11 mouse cellular contexts compared by ENCODE assay signal in the genomic region with DNA sequence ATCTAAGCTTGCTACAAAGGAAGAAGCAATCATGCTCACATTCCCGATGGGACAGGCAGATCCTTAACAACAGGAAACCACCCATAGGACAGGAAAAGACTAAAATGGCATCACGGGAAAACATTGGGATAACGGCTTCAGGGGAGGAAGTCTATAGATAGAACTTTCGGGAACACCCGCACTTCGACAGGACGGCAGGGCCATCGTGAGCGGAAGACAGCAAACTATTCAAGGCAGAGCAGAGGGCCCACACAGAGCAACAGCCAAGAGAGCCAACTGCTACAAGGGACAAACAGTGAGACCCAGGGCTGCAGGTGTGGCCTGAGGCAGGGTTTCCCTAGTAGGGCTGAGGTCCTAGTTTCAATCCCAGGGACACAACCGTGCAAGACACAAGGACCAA. TPM values are rescaled to one million over a fixed set of nuclear protein-coding genes. Genes with fewer than 3 reads are reported as not detected.
DNase-seq lines count a peak whose midpoint lies in the region; ATAC-seq and TF ChIP-seq lines count a peak whose summit lies in the region.
"Had no signal": no experiment of that assay in that cellular context is flagged by ENCODE, and none has a peak within 500 bp of the region (broad histone marks: within the 10 kb centered on the region; RNA-seq: fewer than 3 reads in every experiment).

No protein-coding gene starts in this region.

- no peak overlapping the region for H3K9ac ChIP-seq in intestine, embryonic 16.5 days (ENCODE audit: low read depth, low read length)
- H3K9ac ChIP-seq in intestine, postnatal 0 days (ENCODE audit: low read depth, low read length), result no peak overlapping the region
- H3K9ac ChIP-seq in kidney, embryonic 14.5 days (ENCODE audit: low read depth, low read length), result no peak overlapping the region
- no peak overlapping the region for H3K9ac ChIP-seq in midbrain, embryonic 15.5 days
- H3K9ac ChIP-seq: hindbrain, embryonic 15.5 days had no signal

- H3K27me3 ChIP-seq in intestine, embryonic 16.5 days (replicated peaks; ENCODE audit: control insufficient read depth, insufficient read depth, low read length), result no peaks in the 10 kb centered on the region
- H3K27me3 ChIP-seq in intestine, postnatal 0 days (replicated peaks; ENCODE audit: control insufficient read depth, insufficient read depth, low read length), result no peaks in the 10 kb centered on the region
- H3K27me3 ChIP-seq in heart, embryonic 10.5 days (ENCODE audit: insufficient read depth, poor library complexity, severe bottlenecking), result no peaks in the 10 kb centered on the region
- no peaks in the 10 kb centered on the region for H3K27me3 ChIP-seq in kidney, embryonic 14.5 days (ENCODE audit: control insufficient read depth, insufficient read depth, low read length)
- H3K27me3 ChIP-seq in midbrain, embryonic 15.5 days (replicated peaks), result no peaks in the 10 kb centered on the region
- H3K27me3 ChIP-seq: CH12.LX; hindbrain, embryonic 15.5 days had no signal

- no peak for DNase-seq in heart, embryonic 10.5 days (ENCODE audit: low spot score)
- peak; percentile 76 for DNase-seq in lung, postnatal 36 days
- no peak for DNase-seq in layer of hippocampus, postnatal 10 days (ENCODE audit: low spot score in 2 of 2)

- H3K9me3 ChIP-seq in intestine, embryonic 16.5 days (ENCODE audit: control insufficient read depth, low read length), result no peaks in the 10 kb centered on the region
- no peaks in the 10 kb centered on the region for H3K9me3 ChIP-seq in intestine, postnatal 0 days (ENCODE audit: control insufficient read depth)
- no peaks in the 10 kb centered on the region for H3K9me3 ChIP-seq in heart, embryonic 10.5 days
- no peaks in the 10 kb centered on the region for H3K9me3 ChIP-seq in kidney, embryonic 14.5 days (ENCODE audit: control insufficient read depth, low read length)
- H3K9me3 ChIP-seq in midbrain, embryonic 15.5 days, result no peaks in the 10 kb centered on the region
- H3K9me3 ChIP-seq: hindbrain, embryonic 15.5 days; midbrain, embryonic 10.5 days had no signal

- peak overlapping the region; percentile 54; the same call in 1 of the 2 replicates for H3K27ac ChIP-seq in intestine, embryonic 16.5 days (ENCODE audit: low read length)
- H3K27ac ChIP-seq in intestine, postnatal 0 days (ENCODE audit: low read depth, low read length), result no peak overlapping the region
- 0 out of 2 replicates have a peak overlapping the region, but pooled peaks have one; percentile 60 for H3K27ac ChIP-seq in heart, embryonic 10.5 days
- H3K27ac ChIP-seq in kidney, embryonic 14.5 days (ENCODE audit: low read depth, low read length), result peak overlapping the region; percentile 51; the same call in 1 of the 2 replicates
- H3K27ac ChIP-seq in midbrain, embryonic 15.5 days, result no peak overlapping the region
- H3K27ac ChIP-seq: hindbrain, embryonic 15.5 days; midbrain, embryonic 10.5 days had no signal

- H3K4me3 ChIP-seq in intestine, embryonic 16.5 days (ENCODE audit: low read length), result no peak overlapping the region
- no peak overlapping the region for H3K4me3 ChIP-seq in intestine, postnatal 0 days (ENCODE audit: low read depth, low read length)
- H3K4me3 ChIP-seq in heart, embryonic 10.5 days, result no peak overlapping the region
- no peak overlapping the region for H3K4me3 ChIP-seq in kidney, embryonic 14.5 days (ENCODE audit: low read length)
- no peak overlapping the region for H3K4me3 ChIP-seq in midbrain, embryonic 15.5 days
- H3K4me3 ChIP-seq: hindbrain, embryonic 15.5 days; midbrain, embryonic 10.5 days had no signal

- peaks cover 10% of the 10 kb centered on the region; the same call in 1 of the 2 replicates for H3K4me1 ChIP-seq in intestine, embryonic 16.5 days (ENCODE audit: control insufficient read depth, insufficient read depth, low read length)
- H3K4me1 ChIP-seq in intestine, postnatal 0 days (replicated peaks; ENCODE audit: control insufficient read depth, insufficient read depth, low read length), result no peaks in the 10 kb centered on the region; the same call in 1 of the 2 replicates
- peaks cover 21% of the 10 kb centered on the region for H3K4me1 ChIP-seq in heart, embryonic 10.5 days
- H3K4me1 ChIP-seq in kidney, embryonic 14.5 days (ENCODE audit: control insufficient read depth, insufficient read depth, low read length), result peaks cover 18% of the 10 kb centered on the region
- H3K4me1 ChIP-seq in midbrain, embryonic 15.5 days, result no peaks in the 10 kb centered on the region
- H3K4me1 ChIP-seq: hindbrain, embryonic 15.5 days had no signal

- peak; percentile 19; the same call in 1 of the 2 replicates for ATAC-seq in intestine, embryonic 16.5 days
- no peak for ATAC-seq in intestine, postnatal 0 days
- ATAC-seq in kidney, embryonic 14.5 days (ENCODE audit: low FRiP score, low TSS enrichment), result no peak
- no peak for ATAC-seq in erythroid progenitor cell, adult 5-6 weeks (replicated peaks; ENCODE audit: low FRiP score, poor library complexity, severe bottlenecking)
- ATAC-seq in midbrain, embryonic 15.5 days (replicated peaks), result no peak

- H3K36me3 ChIP-seq in intestine, embryonic 16.5 days (ENCODE audit: control insufficient read depth, insufficient read depth, low read length), result peaks cover 9% of the 10 kb centered on the region; the same call in 1 of the 2 replicates
- H3K36me3 ChIP-seq in intestine, postnatal 0 days (ENCODE audit: control insufficient read depth, insufficient read depth), result peaks cover 47% of the 10 kb centered on the region
- H3K36me3 ChIP-seq in heart, embryonic 10.5 days, result peaks cover 39% of the 10 kb centered on the region
- 0 out of 2 replicates have a peak, but pooled peaks cover 3% of the 10 kb centered on the region for H3K36me3 ChIP-seq in kidney, embryonic 14.5 days (ENCODE audit: control insufficient read depth, insufficient read depth, low read length)
- H3K36me3 ChIP-seq in midbrain, embryonic 15.5 days (replicated peaks), result no peaks in the 10 kb centered on the region
- H3K36me3 ChIP-seq: hindbrain, embryonic 15.5 days had no signal

- no peak overlapping the region for H3K4me2 ChIP-seq in intestine, embryonic 16.5 days (ENCODE audit: low read depth, low read length)
- H3K4me2 ChIP-seq in intestine, postnatal 0 days (replicated peaks; ENCODE audit: low read depth), result no peak overlapping the region
- no peak overlapping the region for H3K4me2 ChIP-seq in kidney, embryonic 14.5 days (replicated peaks; ENCODE audit: low read depth, low read length)
- no peak overlapping the region for H3K4me2 ChIP-seq in midbrain, embryonic 15.5 days
- H3K4me2 ChIP-seq: hindbrain, embryonic 15.5 days had no signal

- 76% methylated on average over 10 of the region's 10 CpGs for WGBS in intestine, embryonic 16.5 days
- WGBS in intestine, postnatal 0 days, result 81% methylated on average over 10 of the region's 10 CpGs
- WGBS in heart, embryonic 10.5 days, result 55% methylated on average over 10 of the region's 10 CpGs
- WGBS in kidney, embryonic 14.5 days, result 81% methylated on average over 10 of the region's 10 CpGs
- 86% methylated on average over 10 of the region's 10 CpGs for WGBS in midbrain, embryonic 15.5 days

- TF ChIP-seq CTCF in intestine, postnatal 0 days (IDR thresholded peaks at IDR 0.05; ENCODE audit: low read depth), result no peak

RNA-seq across cellular contexts. Expression of a gene that starts 40.4 kb away (rescaled TPM):
- 15.2 and 16.6 TPM in 2 replicates for polyA plus RNA-seq in intestine, embryonic 16.5 days (2015; fragmentation: Nextera tagmentation; extraction: Ambion mirVana)
- 9.7 and 10.2 TPM in 2 replicates for polyA plus RNA-seq in intestine, postnatal 0 days (2015; fragmentation: Nextera tagmentation; extraction: Ambion mirVana)
- 7.7 and 10.0 TPM in 2 replicates for polyA plus RNA-seq in heart, embryonic 10.5 days (2016; fragmentation: Nextera tagmentation; extraction: Ambion mirVana)
- polyA plus RNA-seq in kidney, embryonic 14.5 days (2014; fragmentation: Nextera tagmentation; extraction: Ambion mirVana), result 10.8 and 14.4 TPM in 2 replicates
- total RNA-seq in erythroid progenitor cell, adult 5-6 weeks (2015; ENCODE audit: low replicate concordance), result 0.42 and 1.4 TPM in 2 replicates
- total RNA-seq in erythroid progenitor cell, adult 5-6 weeks (2017; ENCODE audit: low replicate concordance), result 1.3 and 1.7 TPM in 2 replicates
- 3.9 and 4.0 TPM in 2 replicates for polyA plus RNA-seq in midbrain, embryonic 15.5 days (2015; fragmentation: Nextera tagmentation; extraction: Ambion mirVana)
- 1 to 10 TPM; 6.5 to 8.9 TPM for total RNA-seq in layer of hippocampus, postnatal 10 days (2021)

RNA-seq across cellular contexts. Expression of a gene that starts 40.8 kb away (rescaled TPM):
- 136 and 151 TPM in 2 replicates for polyA plus RNA-seq in intestine, embryonic 16.5 days (2015; fragmentation: Nextera tagmentation; extraction: Ambion mirVana)
- polyA plus RNA-seq in intestine, postnatal 0 days (2015; fragmentation: Nextera tagmentation; extraction: Ambion mirVana), result 116 and 118 TPM in 2 replicates
- 114 and 129 TPM in 2 replicates for polyA plus RNA-seq in heart, embryonic 10.5 days (2016; fragmentation: Nextera tagmentation; extraction: Ambion mirVana)
- polyA plus RNA-seq in kidney, embryonic 14.5 days (2014; fragmentation: Nextera tagmentation; extraction: Ambion mirVana), result 146 and 173 TPM in 2 replicates
- 42.8 and 43.2 TPM in 2 replicates for total RNA-seq in erythroid progenitor cell, adult 5-6 weeks (2015; ENCODE audit: low replicate concordance)
- 17.5 and 41.8 TPM in 2 replicates for total RNA-seq in erythroid progenitor cell, adult 5-6 weeks (2017; ENCODE audit: low replicate concordance)
- 95.6 and 96.5 TPM in 2 replicates for polyA plus RNA-seq in midbrain, embryonic 15.5 days (2015; fragmentation: Nextera tagmentation; extraction: Ambion mirVana)
- total RNA-seq in layer of hippocampus, postnatal 10 days (2021), result 10 to 100 TPM; 80.3 to 84.0 TPM

Comparison
In these comparisons a context has a peak if more than half of its experiments do, and no peak if none do; other contexts are left out.
1. H3K27ac ChIP-seq: peak in intestine, embryonic 16.5 days (single experiment), heart, embryonic 10.5 days (single experiment) and kidney, embryonic 14.5 days (single experiment); none in intestine, postnatal 0 days (single experiment) and midbrain, embryonic 15.5 days (single experiment).